Mouse (Mus musculus) forebrain, embryonic 14.5 days (tissue): Measurements from ENCODE around the gene Dyrk1a. TPM values are rescaled to one million over a fixed set of nuclear protein-coding genes. Genes with fewer than 3 reads are reported as not detected.

Experiments used
- ATAC-seq: fragments of 200-750 bp; cut with Nextera tagmentation; 2 replicates; pipeline ENCODE4 v1.8.0; 2017; ENCODE audit warnings: mild to moderate bottlenecking, moderate library complexity
- DNase-seq: peaks from one replicate; pipeline ENCODE4 v3.0.0-alpha.2; 2015; ENCODE audit warnings: low spot score
- H3K27ac ChIP-seq: fragments of 300-500 bp; sonication (generic); 2 replicates; pipeline ENCODE4 v1.5.1; 2014; ENCODE audit warnings: low read depth, mild to moderate bottlenecking, control low read depth, low read length, moderate library complexity
- H3K27me3 ChIP-seq: fragments of 300-500 bp; sonication (generic); replicated peaks from 2 replicates; pipeline ENCODE4 v1.6.1; 2014; ENCODE audit warnings: low read length, control low read depth, mixed read lengths; ENCODE audit not compliant: control insufficient read depth, insufficient read depth
- H3K36me3 ChIP-seq: fragments of 300-500 bp; sonication (generic); 2 replicates; pipeline ENCODE4 v1.6.1; 2014; ENCODE audit warnings: low read length, control low read depth; ENCODE audit not compliant: control insufficient read depth, insufficient read depth
- H3K4me1 ChIP-seq: fragments of 300-500 bp; sonication (generic); 2 replicates; pipeline ENCODE4 v1.6.1; 2014; ENCODE audit warnings: antibody characterized with exemption, low read length, control low read depth; ENCODE audit not compliant: control insufficient read depth, insufficient read depth
- H3K4me2 ChIP-seq: fragments of 300-500 bp; sonication (generic); 2 replicates; pipeline ENCODE4 v1.6.1; 2014; ENCODE audit warnings: mild to moderate bottlenecking, control low read depth, low read length
- H3K4me3 ChIP-seq: fragments of 300-500 bp; sonication (generic); 2 replicates; pipeline ENCODE4 v1.5.1; 2014; ENCODE audit warnings: low read depth, low read length, control low read depth
- H3K9ac ChIP-seq: fragments of 300-500 bp; sonication (generic); 2 replicates; pipeline ENCODE4 v1.6.1; 2014; ENCODE audit warnings: mild to moderate bottlenecking, low read length, control low read depth, moderate library complexity
- H3K9me3 ChIP-seq: fragments of 300-500 bp; sonication (generic); replicated peaks from 2 replicates; pipeline ENCODE4 v1.6.1; 2016; ENCODE audit warnings: low read length, control low read depth, mixed read lengths; ENCODE audit not compliant: control insufficient read depth
- WGBS: fragments of 180-500 bp; shearing (Covaris S2); extraction: QIAGEN DNeasy Blood & Tissue Kit; methylation state at CpG from one replicate; pipeline ENCODE4 v1.1.7; 2014; 5-methylcytosine and 5-hydroxymethylcytosine counted together
- polyA plus RNA-seq: library from polyadenylated mRNA; unstranded; fragments of >200 nt; fragmentation: Nextera tagmentation; extraction: Ambion mirVana; gene quantifications from 2 replicates; pipeline ENCODE4 v1.2.1, GENCODE M21; 2014

Dyrk1a gene
- 14.8 and 15.6 TPM in 2 replicates for polyA plus RNA-seq

GRCm38 (mm10) chr16:94569229-94570176 lies at the start of gene Dyrk1a:
Gene Dyrk1a (plus strand): TSS chr16:94570010.
- Histone ChIP-seq H3K27me3 (no peaks in the 10 kb centered on the region), H3K4me1 (peaks cover 20% of the 10 kb centered on the region), H3K9ac (peak within 1 kb of the TSS; percentile 99), H3K9me3 (no peaks in the 10 kb centered on the region), H3K4me2 (peak within 1 kb of the TSS; percentile 64), H3K4me3 (peak within 1 kb of the TSS; percentile 100), H3K36me3 (no peaks in the 10 kb centered on the region), H3K27ac (peak within 1 kb of the TSS; percentile 100)
- peak; percentile 94 for ATAC-seq
- DNase-seq, result peak; percentile 99
- WGBS, result under 1% methylated on average over 81 of the region's 133 CpGs

- H3K4me3 ChIP-seq, result no peak overlapping the region
- peak overlapping the region; percentile 21; the same call in 1 of the 2 replicates for H3K9ac ChIP-seq
- WGBS, result 80% methylated on average over 6 of the region's 6 CpGs
- no peaks in the 10 kb centered on the region for H3K9me3 ChIP-seq
- peaks cover 12% of the 10 kb centered on the region for H3K4me1 ChIP-seq
- no peak overlapping the region for H3K4me2 ChIP-seq
- ATAC-seq, result no peak
- H3K27me3 ChIP-seq, result no peaks in the 10 kb centered on the region
- H3K36me3 ChIP-seq, result no peaks in the 10 kb centered on the region
- no peak for DNase-seq
- H3K27ac ChIP-seq, result no peak overlapping the region
These were observed 46.0 kb upstream of the Dyrk1a start for GRCm38 (mm10) chr16:94523594-94524377.

DNA sequence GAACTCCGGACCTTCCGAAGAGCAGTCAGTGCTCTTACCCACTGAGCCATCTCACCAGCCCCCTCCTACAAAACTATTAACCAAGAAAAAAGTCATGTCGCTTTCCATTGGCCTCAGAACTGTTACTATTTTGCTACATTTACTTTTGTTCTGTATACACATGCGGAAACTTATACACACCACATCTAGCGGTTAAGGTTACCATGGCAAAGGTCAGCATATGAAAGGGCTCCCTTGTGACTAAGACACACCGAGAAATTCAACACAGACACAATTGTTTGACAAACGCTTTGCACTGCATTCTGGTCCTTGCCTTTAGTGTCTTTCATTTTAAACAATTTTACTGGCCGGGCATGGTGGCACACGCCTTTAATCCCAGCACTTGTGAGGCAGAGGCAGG lies 45.1 kb upstream of the Dyrk1a start:
- no peak for DNase-seq
- Histone ChIP-seq H3K9ac (no peak overlapping the region), H3K9me3 (no peaks in the 10 kb centered on the region), H3K27me3 (no peaks in the 10 kb centered on the region), H3K4me1 (peaks cover 12% of the 10 kb centered on the region), H3K4me2 (no peak overlapping the region), H3K4me3 (no peak overlapping the region), H3K27ac (no peak overlapping the region), H3K36me3 (no peaks in the 10 kb centered on the region)
- 84% methylated on average over 9 of the region's 9 CpGs for WGBS
- ATAC-seq, result no peak

DNA sequence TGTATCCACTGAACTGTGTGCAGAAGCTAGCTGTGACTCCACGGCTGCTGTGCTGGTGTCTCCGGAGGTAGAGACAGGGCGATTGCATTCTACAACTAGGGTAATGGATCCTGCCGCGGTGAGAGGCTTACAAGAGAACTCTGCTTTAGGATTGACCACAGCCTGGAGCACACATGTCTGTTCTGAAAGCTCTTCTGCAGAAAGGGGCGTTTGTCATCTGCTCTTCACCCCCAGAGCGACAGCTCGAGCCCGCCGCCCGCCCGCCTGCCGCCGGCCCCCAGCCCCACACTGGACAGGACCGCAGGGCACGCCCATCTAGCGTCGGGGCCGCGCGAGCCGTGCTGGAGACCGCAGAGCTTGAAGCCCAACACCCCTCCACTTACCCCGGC lies 43.9 kb upstream of the Dyrk1a start:
- DNase-seq, result peak; percentile 24
- H3K9me3 ChIP-seq, result no peaks in the 10 kb centered on the region
- WGBS, result 0% methylated on average over 24 of the region's 24 CpGs
- ATAC-seq, result peak; percentile 70
- peak overlapping the region; percentile 80 for H3K9ac ChIP-seq
- H3K4me3 ChIP-seq, result peak overlapping the region; percentile 71
- H3K4me2 ChIP-seq, result peak overlapping the region; percentile 45
- peak overlapping the region; percentile 93 for H3K27ac ChIP-seq
- H3K4me1 ChIP-seq, result peaks cover 12% of the 10 kb centered on the region
- no peaks in the 10 kb centered on the region for H3K36me3 ChIP-seq
- H3K27me3 ChIP-seq, result no peaks in the 10 kb centered on the region

DNA sequence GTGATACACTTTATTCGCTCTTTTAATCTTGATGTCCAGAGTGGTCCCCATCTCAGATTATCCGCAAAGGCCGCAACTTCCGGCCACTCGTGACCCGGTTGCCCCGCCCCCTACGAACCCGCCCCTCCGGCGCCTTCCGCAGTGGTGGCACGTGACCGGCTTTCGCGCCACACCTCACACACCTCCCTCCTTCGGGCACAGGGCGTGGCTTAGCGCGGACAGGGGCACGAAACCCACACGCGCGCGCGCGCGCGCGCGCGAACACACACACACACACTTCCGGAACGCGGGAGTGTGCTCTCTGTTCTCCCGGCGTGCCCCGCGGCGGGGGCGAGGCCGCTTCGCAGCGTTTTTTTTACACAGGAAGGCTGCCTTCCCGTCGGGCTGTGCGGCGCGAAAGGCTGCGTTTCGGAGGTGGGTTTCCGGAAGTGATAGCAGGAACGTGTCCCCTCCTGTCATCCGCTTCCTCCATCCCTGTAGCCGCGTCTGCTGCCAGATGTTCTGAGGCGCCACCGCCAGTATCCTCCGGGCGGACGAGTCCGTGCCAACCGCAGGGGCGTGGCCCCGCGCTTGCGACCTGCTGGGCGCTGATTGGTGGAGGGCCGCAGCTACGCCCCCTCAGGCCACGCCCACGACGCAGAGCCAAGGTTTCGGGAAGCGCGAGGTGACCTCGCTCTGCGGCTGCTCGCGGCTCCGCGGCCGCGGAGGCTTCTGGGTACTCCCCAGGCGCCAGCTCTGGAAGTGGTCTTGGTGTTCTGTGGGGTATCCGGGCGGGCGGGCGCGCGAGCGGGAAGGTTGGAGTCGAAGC lies 43.3 kb upstream of the Dyrk1a start, which contains the start of gene Vps26c:
Gene Vps26c (minus strand): TSS at position 487 of the 808 bp plus-strand sequence.
- Histone ChIP-seq H3K9ac (peak within 1 kb of the TSS; percentile 80), H3K4me1 (peaks cover 12% of the 10 kb centered on the region), H3K27me3 (no peaks in the 10 kb centered on the region), H3K9me3 (no peaks in the 10 kb centered on the region), H3K36me3 (no peaks in the 10 kb centered on the region), H3K4me2 (peak within 1 kb of the TSS; percentile 45), H3K27ac (peak within 1 kb of the TSS; percentile 93), H3K4me3 (peak within 1 kb of the TSS; percentile 71)
- ATAC-seq (peak; percentile 91), DNase-seq (peak; percentile 98)
- under 1% methylated on average over 91 of the region's 93 CpGs for WGBS

DNA sequence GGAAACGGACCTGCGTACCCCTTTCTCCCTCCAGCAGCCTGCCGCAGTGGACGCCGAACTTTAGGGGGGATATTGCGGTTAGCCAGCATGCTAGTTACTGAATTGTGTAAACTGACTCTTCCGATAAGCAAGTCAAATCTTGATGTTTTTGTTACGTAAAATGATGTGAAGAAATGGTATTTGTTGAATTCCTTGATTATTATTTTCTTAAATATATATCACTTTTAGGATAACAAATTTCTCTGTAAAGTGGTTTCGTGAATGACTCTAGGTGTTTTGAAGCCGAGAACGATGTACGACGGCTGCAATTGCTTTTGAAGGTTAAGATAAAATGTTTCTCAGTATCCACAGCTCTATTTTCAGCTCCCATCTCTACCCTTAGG lies 42.7 kb upstream of the Dyrk1a start:
- WGBS, result 7% methylated on average over 13 of the region's 13 CpGs
- peaks cover 12% of the 10 kb centered on the region for H3K4me1 ChIP-seq
- H3K27me3 ChIP-seq, result no peaks in the 10 kb centered on the region

DNA sequence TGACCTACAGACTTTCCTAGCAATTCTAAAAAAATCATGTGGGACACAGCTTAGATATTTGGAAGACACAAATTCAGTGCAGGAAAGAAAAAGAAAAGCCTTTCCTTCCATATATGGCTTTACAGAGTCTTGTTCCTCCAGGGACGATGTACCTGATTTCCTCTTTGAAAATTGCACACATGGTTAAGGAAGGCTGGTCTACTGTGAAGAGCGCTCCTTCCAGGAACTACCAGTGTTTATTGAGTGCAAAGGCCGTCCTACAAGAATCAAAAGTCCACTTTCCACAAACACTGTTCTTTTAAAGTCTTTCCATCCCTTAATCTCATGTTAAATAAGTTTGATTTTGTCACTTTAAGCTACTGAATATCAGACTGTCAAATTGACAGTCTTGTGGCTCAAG lies 42.3 kb upstream of the Dyrk1a start:
- Histone ChIP-seq H3K4me1 (peaks cover 12% of the 10 kb centered on the region), H3K36me3 (no peaks in the 10 kb centered on the region), H3K4me2 (peak overlapping the region; percentile 45), H3K27me3 (no peaks in the 10 kb centered on the region), H3K9ac (peak overlapping the region; percentile 80), H3K27ac (peak overlapping the region; percentile 93), H3K9me3 (no peaks in the 10 kb centered on the region), H3K4me3 (peak overlapping the region; percentile 71)
- WGBS, result 77% methylated on average over 3 of the region's 3 CpGs
- DNase-seq, result no peak
- no peak for ATAC-seq

More for the DNA sequence above, 42.7 kb upstream of the Dyrk1a start:
- Histone ChIP-seq H3K9ac (peak overlapping the region; percentile 80), H3K4me3 (peak overlapping the region; percentile 71), H3K4me2 (peak overlapping the region; percentile 45), H3K36me3 (no peaks in the 10 kb centered on the region), H3K27ac (peak overlapping the region; percentile 93), H3K9me3 (no peaks in the 10 kb centered on the region)
- no peak for ATAC-seq
- no peak for DNase-seq

DNA sequence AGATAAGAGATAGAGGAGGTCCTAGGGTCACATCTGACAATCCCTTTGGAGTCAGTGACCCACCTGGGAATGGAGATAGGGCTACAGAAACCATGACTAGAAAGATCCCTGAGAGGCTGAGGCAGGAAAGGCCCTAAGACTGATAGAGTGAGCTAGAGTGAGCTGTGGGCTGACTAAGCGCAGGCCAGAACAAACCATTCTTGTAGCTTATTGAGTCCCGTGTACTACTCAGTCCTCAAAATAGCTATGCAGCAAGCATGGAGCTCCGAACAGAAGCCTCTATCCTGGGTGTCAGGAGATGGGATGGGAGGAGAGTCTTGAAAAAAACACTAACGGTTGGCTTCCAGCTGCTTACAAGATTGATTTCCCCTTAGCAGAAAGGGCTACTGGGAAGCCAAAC lies 38.5 kb upstream of the Dyrk1a start:
- H3K36me3 ChIP-seq, result no peaks in the 10 kb centered on the region
- WGBS, result 85% methylated on average over 4 of the region's 4 CpGs
- H3K4me1 ChIP-seq, result peaks cover 7% of the 10 kb centered on the region
- no peak overlapping the region for H3K4me3 ChIP-seq
- H3K9ac ChIP-seq, result no peak overlapping the region
- no peak overlapping the region for H3K4me2 ChIP-seq
- ATAC-seq (no peak), DNase-seq (no peak)
- H3K9me3 ChIP-seq, result no peaks in the 10 kb centered on the region
- H3K27ac ChIP-seq, result no peak overlapping the region
- no peaks in the 10 kb centered on the region for H3K27me3 ChIP-seq
